ENCODE assay signal across 8 mouse cellular contexts in the genomic region with DNA sequence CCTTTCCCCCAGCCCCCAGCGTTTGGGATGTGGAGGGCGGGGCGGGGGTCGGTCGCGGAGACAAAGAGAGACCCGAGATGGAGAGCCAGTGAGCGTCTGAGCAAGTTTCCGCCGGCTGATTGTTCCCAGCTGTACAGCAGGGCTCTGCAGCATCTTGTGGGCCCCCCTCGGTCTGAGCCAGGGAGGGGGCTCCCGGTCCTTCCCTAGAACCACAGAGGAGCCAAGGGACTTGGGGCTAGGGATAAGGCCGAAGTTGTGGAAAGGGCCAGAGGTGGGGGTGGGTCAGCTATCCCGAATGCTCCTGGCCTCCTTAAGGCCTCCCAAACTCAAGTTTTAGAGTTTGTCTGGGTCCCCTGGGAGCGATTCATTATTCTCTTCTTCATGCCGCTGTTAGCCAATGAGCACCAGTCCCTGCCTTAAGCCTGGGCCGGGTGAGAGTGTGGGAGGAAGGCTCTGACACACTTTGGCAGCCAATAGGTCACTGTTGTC. TPM values are rescaled to one million over a fixed set of nuclear protein-coding genes. Genes with fewer than 3 reads are reported as not detected.
DNase-seq lines count a peak whose midpoint lies in the region; ATAC-seq lines count a peak whose summit lies in the region.

No protein-coding gene starts in this region.

- H3K9ac ChIP-seq in forebrain, embryonic 13.5 days, result peak overlapping the region; percentile 94
- H3K9ac ChIP-seq in intestine, embryonic 16.5 days (ENCODE audit: low read depth, low read length), result peak overlapping the region; percentile 75

- peaks cover 61% of the 10 kb centered on the region for H3K36me3 ChIP-seq in forebrain, embryonic 13.5 days (ENCODE audit: poor library complexity, severe bottlenecking)
- peaks cover 14% of the 10 kb centered on the region for H3K36me3 ChIP-seq in intestine, embryonic 16.5 days (ENCODE audit: control insufficient read depth, insufficient read depth, low read length)

- WGBS in forebrain, embryonic 13.5 days, result 0% methylated on average over 17 of the region's 17 CpGs
- WGBS in intestine, embryonic 16.5 days, result 4% methylated on average over 17 of the region's 17 CpGs

- peaks cover 52% of the 10 kb centered on the region for H3K4me1 ChIP-seq in forebrain, embryonic 13.5 days
- H3K4me1 ChIP-seq in intestine, embryonic 16.5 days (ENCODE audit: control insufficient read depth, insufficient read depth, low read length), result peaks cover 13% of the 10 kb centered on the region

- H3K4me2 ChIP-seq in forebrain, embryonic 13.5 days, result peak overlapping the region; percentile 88
- H3K4me2 ChIP-seq in intestine, embryonic 16.5 days (ENCODE audit: low read depth, low read length), result peak overlapping the region; percentile 62

- peak; percentile 10 to 25 for DNase-seq in cerebellum, postnatal 25 days
- no peak for DNase-seq in cerebellum, adult 8-10 months
- DNase-seq in lung, postnatal 36 days, result peak; percentile 55
- DNase-seq in ovary, postnatal 14 days (ENCODE audit: low spot score), result no peak
- DNase-seq in right cerebral cortex, adult 2 months (ENCODE audit: low spot score in 2 of 2), result no peak
- no peak for DNase-seq in cerebellum, adult 9-10 months

- ATAC-seq in forebrain, embryonic 13.5 days, result peak; percentile 39
- ATAC-seq in intestine, embryonic 16.5 days, result peak; percentile 56

- H3K4me3 ChIP-seq in forebrain, embryonic 13.5 days, result peak overlapping the region; percentile 81
- peak overlapping the region; percentile 56 for H3K4me3 ChIP-seq in intestine, embryonic 16.5 days (ENCODE audit: low read length)

- peaks cover 5% of the 10 kb centered on the region for H3K9me3 ChIP-seq in forebrain, embryonic 13.5 days (replicated peaks)
- no peaks in the 10 kb centered on the region for H3K9me3 ChIP-seq in intestine, embryonic 16.5 days (ENCODE audit: control insufficient read depth, low read length)

- no peaks in the 10 kb centered on the region for H3K27me3 ChIP-seq in forebrain, embryonic 13.5 days
- no peaks in the 10 kb centered on the region for H3K27me3 ChIP-seq in intestine, embryonic 16.5 days (replicated peaks; ENCODE audit: control insufficient read depth, insufficient read depth, low read length)

- H3K27ac ChIP-seq in forebrain, embryonic 13.5 days, result peak overlapping the region; percentile 90
- peak overlapping the region; percentile 74 for H3K27ac ChIP-seq in intestine, embryonic 16.5 days (ENCODE audit: low read length)

RNA-seq across cellular contexts. Expression of a gene that starts 0.8 kb away (rescaled TPM):
- polyA plus RNA-seq in forebrain, embryonic 13.5 days (2015; fragmentation: Nextera tagmentation; extraction: Ambion mirVana), result 253 and 270 TPM in 2 replicates
- 312 and 334 TPM in 2 replicates for polyA plus RNA-seq in intestine, embryonic 16.5 days (2015; fragmentation: Nextera tagmentation; extraction: Ambion mirVana)

RNA-seq across cellular contexts. Expression of a gene that starts 24.3 kb away (rescaled TPM):
- polyA plus RNA-seq in forebrain, embryonic 13.5 days (2015; fragmentation: Nextera tagmentation; extraction: Ambion mirVana), result 76.9 and 85.9 TPM in 2 replicates
- 29.3 and 31.5 TPM in 2 replicates for polyA plus RNA-seq in intestine, embryonic 16.5 days (2015; fragmentation: Nextera tagmentation; extraction: Ambion mirVana)

RNA-seq across cellular contexts. Expression of a gene that starts 49.4 kb away (rescaled TPM):
- 7.4 and 7.7 TPM in 2 replicates for polyA plus RNA-seq in forebrain, embryonic 13.5 days (2015; fragmentation: Nextera tagmentation; extraction: Ambion mirVana)
- 2.2 and 3.5 TPM in 2 replicates for polyA plus RNA-seq in intestine, embryonic 16.5 days (2015; fragmentation: Nextera tagmentation; extraction: Ambion mirVana)

RNA-seq across cellular contexts. Expression of a gene that starts 50.0 kb away (rescaled TPM):
- 478 and 480 TPM in 2 replicates for polyA plus RNA-seq in forebrain, embryonic 13.5 days (2015; fragmentation: Nextera tagmentation; extraction: Ambion mirVana)
- polyA plus RNA-seq in intestine, embryonic 16.5 days (2015; fragmentation: Nextera tagmentation; extraction: Ambion mirVana), result 671 and 689 TPM in 2 replicates

Comparison
In these comparisons a context has a peak if more than half of its experiments do, and no peak if none do; other contexts are left out.
1. DNase-seq: peak in cerebellum, postnatal 25 days (2 of 2) and lung, postnatal 36 days (single experiment); none in cerebellum, adult 8-10 months (single experiment), ovary, postnatal 14 days (single experiment), right cerebral cortex, adult 2 months (0 of 2) and cerebellum, adult 9-10 months (single experiment).